Mouse (Mus musculus) lung, postnatal 0 days (tissue): ENCODE data around the gene Sbno1.

Experiments
- CTCF ChIP-seq: IDR thresholded peaks from 2 replicates; pipeline ENCODE4 v1.5.1; 2016; ENCODE audit warnings: antibody characterized with exemption, mild to moderate bottlenecking
- EP300 ChIP-seq: IDR thresholded peaks from 2 replicates; pipeline ENCODE4 v1.6.1; 2016; ENCODE audit warnings: antibody characterized with exemption, mild to moderate bottlenecking, control low read depth

- TF ChIP-seq CTCF (no peak), EP300 (no peak)
These were observed 7.2 kb upstream of the Sbno1 start for GRCm38 (mm10) chr5:124433048-124433447.
